Mouse (Mus musculus) intestine, postnatal 0 days (tissue): ENCODE data around the gene Adad2. TPM values are rescaled to one million over a fixed set of nuclear protein-coding genes. Genes with fewer than 3 reads are reported as not detected.

Experiments used
- ATAC-seq: fragments of 200-750 bp; cut with Nextera tagmentation; 2 replicates; pipeline ENCODE4 v1.8.0; 2017; ENCODE audit warnings: mild to moderate bottlenecking, moderate TSS enrichment, moderate library complexity
- H3K27ac ChIP-seq: fragments of 300-500 bp; sonication (generic); 2 replicates; pipeline ENCODE4 v1.5.1; 2014; ENCODE audit warnings: mild to moderate bottlenecking, low read depth, low read length, moderate library complexity
- H3K27me3 ChIP-seq: fragments of 300-500 bp; sonication (generic); replicated peaks from 2 replicates; pipeline ENCODE4 v1.6.1; 2014; ENCODE audit warnings: low read length, mixed read lengths; ENCODE audit not compliant: control insufficient read depth, insufficient read depth
- H3K36me3 ChIP-seq: fragments of 300-500 bp; sonication (generic); 2 replicates; pipeline ENCODE4 v1.6.1; 2014; ENCODE audit warnings: mild to moderate bottlenecking, moderate library complexity; ENCODE audit not compliant: control insufficient read depth, insufficient read depth
- H3K4me1 ChIP-seq: fragments of 300-500 bp; sonication (generic); replicated peaks from 2 replicates; pipeline ENCODE4 v1.6.1; 2014; ENCODE audit warnings: antibody characterized with exemption, low read length, mixed read lengths; ENCODE audit not compliant: control insufficient read depth, insufficient read depth
- H3K4me2 ChIP-seq: fragments of 300-500 bp; sonication (generic); replicated peaks from 2 replicates; pipeline ENCODE4 v1.6.1; 2014; ENCODE audit warnings: low read depth, mild to moderate bottlenecking, moderate library complexity
- H3K4me3 ChIP-seq: fragments of 300-500 bp; sonication (generic); 2 replicates; pipeline ENCODE4 v1.5.1; 2014; ENCODE audit warnings: low read depth, low read length
- H3K9ac ChIP-seq: fragments of 300-500 bp; sonication (generic); 2 replicates; pipeline ENCODE4 v1.6.1; 2014; ENCODE audit warnings: mild to moderate bottlenecking, low read depth, low read length
- H3K9me3 ChIP-seq: fragments of 300-500 bp; sonication (generic); 2 replicates; pipeline ENCODE4 v1.6.1; 2016; ENCODE audit warnings: mixed run types; ENCODE audit not compliant: control insufficient read depth
- CTCF ChIP-seq: sonication (generic); IDR thresholded peaks from 2 replicates; pipeline ENCODE4 v1.5.1; 2016; ENCODE audit warnings: low read depth, mild to moderate bottlenecking, control low read depth, antibody characterized with exemption, moderate library complexity
- WGBS: fragments of 180-500 bp; shearing (Covaris S2); extraction: QIAGEN DNeasy Blood & Tissue Kit; methylation state at CpG from one replicate; pipeline ENCODE4 v1.1.7; 2014; 5-methylcytosine and 5-hydroxymethylcytosine counted together
- polyA plus RNA-seq: library from polyadenylated mRNA; unstranded; fragments of >200 nt; fragmentation: Nextera tagmentation; extraction: Ambion mirVana; gene quantifications from 2 replicates; pipeline ENCODE4 v1.2.1, GENCODE M21; 2015

Gene Adad2
- polyA plus RNA-seq, 1 experiment from 2014 or later, result 0.08 TPM

- no peaks in the 10 kb centered on the region for H3K27me3 ChIP-seq
- H3K9me3 ChIP-seq, result no peaks in the 10 kb centered on the region
- no peak for ATAC-seq
- H3K4me1 ChIP-seq, result no peaks in the 10 kb centered on the region
- 76% methylated on average over 6 of the region's 6 CpGs for WGBS
- H3K4me3 ChIP-seq, result no peak overlapping the region
- H3K4me2 ChIP-seq, result no peak overlapping the region
- H3K27ac ChIP-seq, result no peak overlapping the region
- no peaks in the 10 kb centered on the region for H3K36me3 ChIP-seq
- no peak for TF ChIP-seq CTCF
- no peak overlapping the region for H3K9ac ChIP-seq
Observed at GRCm38 (mm10) chr8:119620116-119620840, 7.7 kb downstream of the Adad2 start.

- TF ChIP-seq CTCF, result no peak
- 78% methylated on average over 14 of the region's 14 CpGs for WGBS
- Histone ChIP-seq H3K4me3 (no peak overlapping the region), H3K27ac (no peak overlapping the region), H3K27me3 (no peaks in the 10 kb centered on the region), H3K9ac (no peak overlapping the region), H3K36me3 (no peaks in the 10 kb centered on the region), H3K4me1 (no peaks in the 10 kb centered on the region), H3K4me2 (no peak overlapping the region), H3K9me3 (no peaks in the 10 kb centered on the region)
- ATAC-seq, result no peak
Observed at GRCm38 (mm10) chr8:119620848-119621465, 8.4 kb downstream of the Adad2 start.

GRCm38 (mm10) chr8:119622555-119622954 lies 10.0 kb downstream of the Adad2 start:
- no peak for ATAC-seq
- H3K4me1 ChIP-seq, result peaks cover 4% of the 10 kb centered on the region; the same call in 1 of the 2 replicates
- H3K27me3 ChIP-seq, result no peaks in the 10 kb centered on the region
- no peak for TF ChIP-seq CTCF
- H3K4me3 ChIP-seq, result no peak overlapping the region
- H3K9ac ChIP-seq, result no peak overlapping the region
- no peaks in the 10 kb centered on the region for H3K9me3 ChIP-seq
- no peaks in the 10 kb centered on the region for H3K36me3 ChIP-seq
- WGBS, result 74% methylated on average over 4 of the region's 4 CpGs
- no peak overlapping the region for H3K27ac ChIP-seq
- H3K4me2 ChIP-seq, result no peak overlapping the region

DNA sequence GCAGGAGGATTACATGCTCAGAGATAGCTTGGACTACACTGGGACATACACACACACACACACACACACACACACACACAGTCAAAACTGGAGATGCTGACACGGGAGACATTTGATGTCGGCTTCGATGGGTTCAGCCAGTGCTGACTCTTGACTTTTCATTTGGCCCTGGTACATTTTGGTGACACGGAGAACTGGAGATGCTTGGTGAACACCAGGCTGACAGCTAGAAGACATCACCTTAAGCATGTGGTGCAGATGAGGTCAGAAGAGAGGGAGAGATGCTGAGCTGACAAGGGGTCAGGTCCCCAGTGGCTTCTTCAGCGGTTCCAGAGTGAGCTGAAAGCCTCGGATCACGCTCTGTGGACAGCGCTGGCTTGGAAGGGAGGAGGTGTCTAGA lies 10.5 kb downstream of the Adad2 start:
- Histone ChIP-seq H3K27ac (no peak overlapping the region), H3K4me1 (peaks cover 4% of the 10 kb centered on the region; the same call in 1 of the 2 replicates), H3K9me3 (no peaks in the 10 kb centered on the region), H3K9ac (no peak overlapping the region), H3K36me3 (no peaks in the 10 kb centered on the region), H3K4me3 (no peak overlapping the region), H3K27me3 (no peaks in the 10 kb centered on the region), H3K4me2 (no peak overlapping the region)
- WGBS, result 81% methylated on average over 8 of the region's 8 CpGs
- no peak for TF ChIP-seq CTCF
- ATAC-seq, result no peak

GRCm38 (mm10) chr8:119623744-119624143 lies 11.2 kb downstream of the Adad2 start:
- ATAC-seq, result no peak
- 68% methylated on average over 1 of the region's 1 CpGs for WGBS
- no peak overlapping the region for H3K27ac ChIP-seq
- no peak for TF ChIP-seq CTCF
- H3K4me2 ChIP-seq, result no peak overlapping the region
- H3K9me3 ChIP-seq, result no peaks in the 10 kb centered on the region
- H3K9ac ChIP-seq, result no peak overlapping the region
- H3K4me3 ChIP-seq, result no peak overlapping the region
- peaks cover 4% of the 10 kb centered on the region; the same call in 1 of the 2 replicates for H3K4me1 ChIP-seq
- H3K36me3 ChIP-seq, result no peaks in the 10 kb centered on the region
- no peaks in the 10 kb centered on the region for H3K27me3 ChIP-seq

DNA sequence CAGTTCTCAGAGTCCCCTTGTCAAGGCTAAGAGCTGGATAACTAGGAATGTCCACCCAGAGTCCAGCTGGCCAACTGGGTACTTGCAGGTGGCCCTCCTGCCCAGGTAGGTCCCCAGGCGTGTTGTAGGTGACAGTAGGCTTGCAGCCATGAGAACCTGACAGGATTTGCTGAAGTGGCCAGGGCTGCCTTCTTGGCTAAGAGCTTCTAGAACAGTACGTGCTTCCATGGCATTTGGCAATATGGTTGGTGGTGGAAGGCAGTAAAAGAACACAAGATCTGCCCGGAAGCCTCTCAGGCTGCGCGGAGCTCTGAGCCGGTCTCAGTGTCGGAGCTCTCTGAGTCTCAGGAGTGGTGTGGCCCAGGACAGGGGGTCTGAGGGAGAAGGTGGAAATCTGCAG lies 12.4 kb downstream of the Adad2 start:
- Histone ChIP-seq H3K27me3 (no peaks in the 10 kb centered on the region), H3K9ac (no peak overlapping the region), H3K4me1 (peaks cover 4% of the 10 kb centered on the region; the same call in 1 of the 2 replicates), H3K27ac (no peak overlapping the region; the same call in 1 of the 2 replicates), H3K36me3 (no peaks in the 10 kb centered on the region), H3K4me2 (no peak overlapping the region), H3K4me3 (no peak overlapping the region), H3K9me3 (no peaks in the 10 kb centered on the region)
- 88% methylated on average over 7 of the region's 7 CpGs for WGBS
- TF ChIP-seq CTCF, result no peak
- no peak for ATAC-seq
